Mouse (Mus musculus): Measurements from ENCODE around the gene Unc5c.

DNA sequence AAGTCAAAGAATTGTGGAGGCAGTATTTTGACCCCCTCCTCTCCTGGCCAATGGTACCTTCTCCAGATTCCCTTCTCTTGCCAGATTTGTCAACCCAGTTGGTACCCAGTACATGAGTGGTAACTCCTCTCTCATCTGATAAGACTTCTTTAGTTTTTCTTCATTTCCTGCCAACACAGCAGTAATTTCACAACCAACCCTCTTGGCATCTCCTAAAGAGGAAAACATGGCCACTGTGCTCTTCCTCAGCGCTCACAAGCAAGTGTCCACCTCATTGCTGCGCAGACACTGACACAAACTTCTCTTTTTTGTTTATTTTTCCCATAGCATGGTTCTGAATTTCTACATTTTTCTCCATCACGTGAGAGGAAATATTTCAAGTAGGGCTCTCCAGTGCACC lies 38.3 kb downstream of the Unc5c start:
- no peak for TF ChIP-seq CTCF (IDR thresholded peaks at IDR 0.05; ENCODE audit: low read depth)
- no peak for TF ChIP-seq EP300 (IDR thresholded peaks at IDR 0.05; ENCODE audit: low read depth)
